Mouse (Mus musculus) cerebellum, adult 9-10 months (tissue): ENCODE results near the gene Vgll4.
A peak's percentile ranks its signal among the peaks of the same experiment; 100 is the strongest.
"Not testable (repeated sequence)": the region's sequence is repeated elsewhere in the genome, so short reads cannot be mapped to it uniquely, and the experiment has no call there.

Source experiments
- DNase-seq: peaks from one replicate; pipeline ENCODE4 v3.0.0; 2022

Gene Vgll4

DNA sequence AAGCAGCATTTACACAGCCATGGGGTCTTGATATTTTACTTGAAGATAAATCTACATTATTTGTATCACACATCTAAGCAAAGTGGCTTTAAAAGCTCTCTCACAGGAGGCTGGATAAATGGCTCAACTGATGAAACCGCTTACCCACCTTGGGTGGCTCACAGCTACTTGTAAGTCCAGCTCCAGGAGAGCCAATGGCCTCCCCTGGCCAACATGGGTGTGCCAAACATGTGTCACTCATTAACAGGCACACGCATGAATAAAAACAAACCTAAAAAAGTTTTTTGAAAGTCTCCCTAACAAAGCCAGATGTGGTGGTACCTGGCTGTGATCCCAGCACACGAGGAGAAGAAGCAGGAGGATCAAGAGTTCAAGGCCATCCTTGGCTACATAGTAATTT is 34.4 kb downstream of the Vgll4 start:
- DNase-seq: no peak

DNA sequence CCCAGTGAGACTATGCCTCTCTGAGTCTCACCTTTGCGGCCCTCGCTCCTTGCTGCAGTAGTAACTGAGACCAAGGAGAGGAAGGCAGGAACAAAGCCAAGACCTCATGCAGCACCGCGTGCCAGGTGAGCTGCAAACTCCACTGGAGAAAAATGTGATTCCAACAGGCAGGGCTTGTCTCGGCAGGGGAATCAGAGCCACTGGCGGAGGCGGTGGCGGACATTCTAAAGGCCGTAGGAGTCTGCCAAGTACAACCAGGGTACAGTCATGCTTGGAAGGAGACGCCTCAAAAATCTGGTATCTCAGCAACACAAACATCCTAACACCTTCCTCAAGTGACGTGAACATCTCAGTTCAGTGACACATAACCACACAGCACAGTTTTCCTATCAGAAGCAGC is 35.7 kb downstream of the Vgll4 start:
- peak; percentile 39 for DNase-seq

DNA sequence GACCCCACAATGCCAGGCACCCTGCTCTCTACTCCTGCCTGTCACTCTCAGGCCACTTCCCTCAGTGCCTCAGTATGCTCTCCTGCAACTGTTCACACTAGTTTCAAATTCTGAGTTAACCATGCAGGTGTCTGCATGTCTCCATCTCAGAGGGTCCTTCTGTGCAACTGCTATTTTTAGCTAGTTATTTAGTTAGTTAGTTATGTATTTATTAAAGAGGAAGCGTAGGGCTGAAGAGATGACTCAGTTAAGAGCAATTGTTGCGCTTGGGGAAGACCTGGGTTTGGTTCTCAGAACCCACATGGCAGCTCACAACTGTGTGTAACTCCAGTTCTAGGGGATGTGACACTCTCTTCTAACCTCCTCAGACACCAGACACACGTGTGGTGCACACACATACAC is 36.8 kb downstream of the Vgll4 start:
- no peak for DNase-seq

DNA sequence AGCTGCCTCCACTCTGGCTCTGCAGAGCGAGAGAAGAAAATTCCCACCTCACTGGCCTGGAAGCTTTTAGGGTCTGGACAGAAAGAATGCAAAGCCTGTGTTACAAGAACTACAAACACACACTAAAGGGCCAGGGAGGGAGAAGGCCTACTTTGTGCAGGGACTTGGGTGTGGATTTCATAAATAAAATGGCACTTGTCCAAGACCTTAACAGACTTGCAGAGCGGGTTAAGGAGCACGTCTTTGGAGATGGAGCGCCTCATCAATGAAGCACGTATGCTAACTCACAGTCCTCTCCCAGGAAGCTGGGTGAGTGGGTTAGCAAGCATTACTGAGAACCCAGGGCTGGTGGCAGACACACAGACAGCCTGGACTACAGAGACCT is 37.7 kb downstream of the Vgll4 start:
- no peak for DNase-seq

DNA sequence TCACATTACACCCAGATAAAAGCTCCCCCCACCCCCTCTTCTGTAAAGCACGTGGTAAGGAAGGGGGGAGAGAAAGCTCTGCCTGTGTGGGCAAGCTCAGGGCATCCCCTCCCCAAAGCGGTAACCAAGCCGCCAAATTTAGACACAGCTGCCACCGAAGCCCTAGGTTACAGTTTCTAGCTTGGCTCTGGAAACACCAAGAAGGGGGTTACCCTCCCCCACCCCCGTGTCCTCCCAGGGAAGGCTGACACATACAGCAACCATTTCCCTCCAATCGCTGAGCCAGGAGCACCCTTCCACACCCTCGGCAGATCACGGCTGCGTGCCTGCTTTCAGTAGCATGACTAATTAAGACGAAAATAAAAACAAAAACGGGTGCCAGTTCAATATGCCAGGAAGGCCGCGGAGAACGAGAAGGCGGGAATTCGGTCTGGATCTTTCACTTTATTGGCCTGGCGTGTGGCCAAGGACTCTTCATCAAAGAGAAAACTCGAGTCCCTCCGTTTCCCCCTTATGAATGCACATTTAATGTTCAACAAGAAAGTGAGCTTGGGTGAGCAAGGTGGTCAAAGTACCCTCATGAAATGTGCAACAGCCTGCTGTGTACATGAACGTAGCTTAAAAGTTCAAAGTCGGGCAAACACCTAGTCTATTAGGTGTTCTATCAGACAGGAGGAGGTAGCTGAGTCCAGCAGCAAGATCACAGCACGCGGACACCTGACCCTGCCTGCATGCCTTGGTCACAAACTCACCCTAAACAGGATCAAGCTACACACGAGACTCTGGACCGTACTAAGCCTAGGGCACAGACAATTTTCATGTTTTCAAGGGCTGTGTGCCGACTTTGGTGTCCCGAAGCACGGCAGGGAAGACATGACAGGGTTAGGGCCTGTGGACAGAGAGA is 38.3 kb downstream of the Vgll4 start:
- peak; percentile 69 for DNase-seq

DNA sequence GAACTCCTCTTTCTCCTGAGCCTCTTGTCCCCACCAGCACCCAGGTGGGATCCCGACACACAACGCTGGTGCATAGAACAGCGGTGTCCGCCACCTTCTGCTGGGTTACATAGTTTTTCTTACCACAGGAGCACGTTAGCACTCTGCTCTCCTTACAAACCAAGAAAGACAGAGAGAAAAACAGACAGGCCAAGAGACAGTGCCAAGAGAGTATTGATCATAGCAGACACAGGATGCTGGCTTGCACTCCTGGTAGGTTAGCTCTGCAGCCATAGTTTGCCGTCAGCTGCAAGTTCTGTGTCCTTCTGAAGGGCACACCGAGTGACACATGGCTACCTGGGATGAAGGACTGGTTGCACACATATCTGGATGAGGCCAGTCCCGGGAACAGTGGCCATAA is 39.1 kb downstream of the Vgll4 start:
- DNase-seq: no peak

DNA sequence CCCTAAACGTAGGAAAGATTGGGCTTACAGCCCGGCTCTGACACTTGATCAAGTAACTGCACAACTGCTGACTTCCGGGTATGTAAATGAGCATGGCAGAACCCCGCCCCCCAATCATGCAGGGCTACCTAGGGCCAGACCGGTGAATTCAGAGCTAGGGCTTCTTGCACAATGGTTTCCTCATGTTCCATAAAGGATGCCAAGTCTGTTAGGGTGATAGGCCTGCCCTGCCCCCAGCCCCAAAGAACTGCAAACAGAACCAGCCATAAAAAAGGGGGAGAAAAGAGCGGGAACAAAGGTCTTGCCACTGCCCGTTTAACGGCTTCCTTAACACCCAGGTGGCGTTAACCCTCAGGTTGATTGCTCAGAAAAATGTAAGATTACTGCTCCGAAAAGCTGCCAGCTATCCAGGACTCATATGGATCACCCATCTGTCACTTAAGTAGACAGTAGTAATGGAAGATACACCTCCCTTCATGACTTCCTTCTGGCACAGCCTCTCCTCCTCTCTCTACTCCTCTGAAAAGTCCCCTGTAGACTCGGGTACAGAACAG is 39.7 kb downstream of the Vgll4 start:
- DNase-seq: peak; percentile 71

DNA sequence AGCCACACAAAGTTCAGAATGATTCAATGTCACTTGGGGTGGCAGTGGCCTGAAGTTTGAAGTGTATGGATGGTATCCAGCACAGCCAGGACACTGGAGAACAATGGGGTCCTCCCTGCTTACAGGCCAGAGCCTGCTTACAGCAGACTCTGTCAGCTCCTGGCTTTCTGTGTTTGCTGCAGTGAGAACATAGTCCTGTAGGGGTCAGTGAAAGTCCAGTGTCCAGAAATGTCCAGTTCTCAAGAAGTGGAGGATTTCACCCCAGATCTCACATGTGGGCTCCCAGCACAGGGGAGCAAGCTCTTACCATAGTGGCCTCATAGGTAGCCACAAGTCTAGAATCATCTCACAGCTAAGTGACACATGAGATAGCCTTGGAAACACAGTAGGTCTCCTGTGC is 40.4 kb downstream of the Vgll4 start:
- DNase-seq: peak; percentile 76

DNA sequence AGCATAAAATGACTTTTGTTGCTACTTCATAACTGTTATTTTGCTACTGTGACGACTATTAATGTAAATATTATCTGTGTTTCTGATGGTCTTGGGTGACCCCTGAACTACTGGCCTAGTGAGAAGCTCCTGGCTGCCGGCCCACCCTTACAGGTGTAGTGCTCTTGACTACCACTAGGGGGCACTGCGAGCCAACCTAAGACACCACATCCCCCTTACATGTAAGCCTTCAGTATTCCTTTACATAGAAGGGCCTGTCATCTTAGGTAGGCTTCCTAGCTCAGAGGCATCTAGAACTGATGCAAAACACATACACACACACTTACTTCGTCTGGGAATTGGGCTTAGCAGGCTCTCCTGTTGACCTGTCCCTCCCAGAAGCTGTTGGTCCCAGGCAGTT is 41.3 kb downstream of the Vgll4 start:
- DNase-seq: peak; percentile 92

DNA sequence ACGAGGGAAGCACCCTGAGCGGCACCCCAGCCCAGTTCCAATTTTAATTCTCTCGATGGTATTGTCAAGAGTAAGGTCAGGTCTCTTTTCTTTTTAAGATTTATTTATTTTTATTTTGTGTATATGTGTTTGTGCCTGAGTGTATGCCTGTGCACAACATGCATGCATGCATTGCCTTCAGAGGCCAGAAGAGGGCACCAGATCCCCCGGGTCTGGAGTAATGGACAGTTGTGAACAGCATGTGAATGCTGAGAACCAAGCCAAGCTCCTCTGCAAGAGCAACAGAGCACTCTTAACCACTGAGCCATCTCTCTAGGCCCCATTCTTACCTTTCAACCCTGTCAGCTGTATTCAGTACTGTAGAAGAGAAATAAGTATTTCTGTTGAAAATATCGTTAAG is 42.4 kb downstream of the Vgll4 start:
- no peak for DNase-seq

DNA sequence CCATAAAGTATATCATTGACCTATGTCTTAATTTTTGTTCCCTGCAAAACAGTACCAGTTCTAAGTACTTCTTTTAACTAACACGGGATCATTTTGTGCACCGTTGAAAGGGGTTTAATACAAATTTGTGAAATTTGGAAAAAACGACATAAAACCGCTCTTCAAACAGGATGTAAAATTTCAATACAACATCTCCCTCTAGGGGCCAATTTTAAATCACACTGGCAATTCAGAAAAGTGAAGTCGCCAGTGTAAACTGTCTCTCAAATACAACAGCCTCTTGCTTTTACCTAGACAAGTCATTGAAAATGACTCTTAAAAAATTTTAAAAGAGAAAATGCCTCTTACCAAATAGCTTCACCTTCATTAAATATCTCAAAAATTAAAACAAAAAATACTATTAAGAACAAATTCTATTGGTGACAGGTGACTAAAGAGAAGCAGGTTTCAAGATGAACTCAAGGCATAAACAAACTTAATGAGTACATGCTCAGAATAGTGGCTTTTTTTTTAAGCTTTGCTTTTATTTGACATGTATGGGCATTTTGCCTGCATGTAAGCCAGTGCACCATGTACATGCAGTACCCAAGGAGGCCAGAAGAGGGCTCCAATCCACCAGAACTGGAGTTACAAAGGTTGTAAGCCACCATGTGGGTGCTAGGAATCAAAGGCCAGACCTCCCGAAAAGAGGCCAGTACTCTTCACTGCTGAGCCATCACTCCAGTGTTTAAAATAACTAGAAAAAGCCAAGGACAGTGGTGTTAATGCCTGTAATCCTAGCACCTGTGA is 43.2 kb downstream of the Vgll4 start:
- DNase-seq: peak; percentile 69

DNA sequence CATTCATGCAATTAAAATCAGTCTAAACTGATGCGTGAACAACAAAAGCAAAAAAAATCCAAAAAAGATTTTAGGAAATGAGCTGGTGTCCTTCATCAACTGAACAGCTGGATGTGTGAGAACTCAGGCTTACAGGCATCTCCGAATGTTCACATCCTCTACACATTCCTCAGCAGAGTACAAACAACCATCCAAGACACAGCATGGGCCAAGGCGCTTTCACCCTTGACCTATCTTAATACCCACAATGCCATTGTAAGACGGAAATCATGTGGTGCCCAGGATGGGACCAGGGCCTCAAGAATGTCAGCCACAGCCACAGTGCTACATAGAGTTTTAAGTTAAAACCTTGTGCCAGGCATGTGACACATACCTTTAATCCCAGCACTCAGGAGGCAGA is 44.6 kb downstream of the Vgll4 start:
- no peak for DNase-seq

DNA sequence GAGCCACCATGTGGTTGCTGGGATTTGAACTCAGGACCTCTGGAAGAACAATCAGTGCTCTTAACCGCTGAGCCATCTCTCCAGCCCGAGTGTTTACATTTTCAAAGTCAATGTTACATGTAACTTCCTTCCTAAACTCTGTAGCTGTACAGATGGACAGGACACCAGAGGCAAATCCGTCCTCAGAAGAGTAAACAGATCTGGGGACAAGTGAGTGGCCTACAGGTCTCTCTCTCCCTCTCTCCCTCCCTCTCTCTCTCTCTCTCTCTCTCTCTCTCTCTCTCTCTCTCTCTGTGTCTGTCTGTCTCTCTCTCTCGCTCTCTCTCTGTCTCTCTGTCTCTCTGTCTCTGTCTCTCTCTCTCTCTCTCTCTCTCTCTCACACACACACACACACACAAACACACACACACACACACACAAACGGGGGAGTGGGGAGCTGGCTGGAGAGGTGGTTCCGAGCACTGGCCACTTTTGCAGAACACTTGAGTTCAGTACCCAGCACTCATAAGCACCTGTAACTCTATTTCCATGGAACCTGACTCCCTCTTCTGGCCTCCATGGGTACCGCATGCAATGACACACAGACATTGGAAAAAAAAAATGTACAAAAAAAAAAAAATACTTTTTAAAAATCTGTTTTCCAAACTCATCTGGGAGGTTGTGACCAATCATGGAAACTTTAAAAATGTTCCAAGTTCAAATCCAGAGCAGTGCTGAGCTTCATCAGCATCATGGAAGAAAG is 47.3 kb downstream of the Vgll4 start:
- DNase-seq: not testable (repeated sequence)

DNA sequence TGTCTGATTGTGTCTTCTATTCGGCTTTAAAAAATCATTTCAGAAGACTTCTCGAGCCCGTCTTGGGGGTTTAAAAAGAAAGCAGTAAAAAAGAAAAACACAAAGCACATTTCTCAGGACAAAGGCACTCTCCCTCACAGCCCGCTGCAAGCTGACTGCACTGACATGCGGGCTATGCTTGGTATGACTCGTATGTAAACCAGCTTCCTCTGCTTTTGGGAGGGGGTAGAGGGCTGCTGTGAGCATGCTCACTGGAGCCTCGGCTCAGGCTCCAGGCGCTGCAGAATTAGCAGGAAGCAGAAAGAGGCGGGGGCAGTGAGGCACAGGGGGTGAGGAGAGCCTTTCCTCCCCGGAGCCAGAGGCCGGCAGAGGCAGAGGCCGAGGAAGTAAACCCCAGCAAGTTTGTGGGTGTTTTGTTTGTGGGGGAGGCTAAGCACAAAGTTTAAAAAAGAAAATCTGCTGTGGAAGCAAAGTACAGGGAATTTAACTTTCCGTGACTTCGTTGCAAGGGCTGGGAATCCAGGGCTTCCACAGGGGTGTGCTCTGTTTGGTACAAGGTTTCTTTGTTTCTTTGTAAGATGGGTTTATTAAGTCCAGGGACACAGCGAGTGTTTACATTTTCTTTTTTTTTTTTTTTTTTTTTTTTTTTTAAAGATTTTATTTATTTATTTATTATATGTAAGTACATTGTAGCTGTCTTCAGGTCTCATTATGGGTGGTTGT is 48.0 kb downstream of the Vgll4 start:
- DNase-seq: no peak

DNA sequence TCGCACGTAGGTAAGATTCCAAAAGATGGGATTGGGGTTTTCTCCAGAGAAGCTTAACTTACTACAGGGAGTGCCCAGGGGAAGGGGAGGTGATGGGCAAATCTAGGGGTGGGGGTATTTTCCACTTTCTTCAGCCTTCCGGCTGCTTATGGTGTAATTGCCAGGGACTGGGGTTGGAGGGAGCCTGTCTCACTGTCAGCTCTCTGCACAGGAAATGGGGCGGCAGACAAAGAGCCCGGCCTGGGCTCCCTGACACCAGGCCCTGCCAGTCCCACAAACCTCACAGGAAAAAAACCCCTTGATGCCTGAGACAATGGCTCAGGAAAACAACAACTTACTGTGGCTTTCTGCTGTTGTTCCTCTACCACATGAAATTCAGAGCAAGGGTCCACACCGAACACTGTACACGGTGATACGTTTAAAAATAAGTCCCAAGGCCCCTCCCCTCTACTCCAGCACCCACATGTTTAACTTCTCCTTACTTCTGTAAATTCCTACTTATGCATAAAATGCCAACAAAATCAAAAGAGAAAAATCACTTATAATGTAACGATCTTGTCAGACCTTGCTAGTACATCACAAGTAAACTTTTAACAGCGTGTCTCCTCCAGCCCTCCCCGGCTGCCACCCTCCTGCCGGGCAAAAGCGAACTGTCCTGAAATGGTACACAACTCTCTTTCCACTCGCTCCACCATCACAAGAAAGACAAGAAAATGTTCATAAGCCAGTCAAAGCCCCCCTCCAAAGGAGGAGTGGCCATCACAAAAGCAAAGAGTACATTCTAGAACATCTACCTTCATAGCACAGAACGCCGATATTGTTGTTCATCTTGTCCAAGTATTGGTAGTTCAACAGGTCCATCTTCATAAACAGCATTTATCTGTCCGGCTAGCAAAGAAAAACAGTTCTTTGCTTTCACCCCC is 49.0 kb downstream of the Vgll4 start:
- DNase-seq: no peak

DNA sequence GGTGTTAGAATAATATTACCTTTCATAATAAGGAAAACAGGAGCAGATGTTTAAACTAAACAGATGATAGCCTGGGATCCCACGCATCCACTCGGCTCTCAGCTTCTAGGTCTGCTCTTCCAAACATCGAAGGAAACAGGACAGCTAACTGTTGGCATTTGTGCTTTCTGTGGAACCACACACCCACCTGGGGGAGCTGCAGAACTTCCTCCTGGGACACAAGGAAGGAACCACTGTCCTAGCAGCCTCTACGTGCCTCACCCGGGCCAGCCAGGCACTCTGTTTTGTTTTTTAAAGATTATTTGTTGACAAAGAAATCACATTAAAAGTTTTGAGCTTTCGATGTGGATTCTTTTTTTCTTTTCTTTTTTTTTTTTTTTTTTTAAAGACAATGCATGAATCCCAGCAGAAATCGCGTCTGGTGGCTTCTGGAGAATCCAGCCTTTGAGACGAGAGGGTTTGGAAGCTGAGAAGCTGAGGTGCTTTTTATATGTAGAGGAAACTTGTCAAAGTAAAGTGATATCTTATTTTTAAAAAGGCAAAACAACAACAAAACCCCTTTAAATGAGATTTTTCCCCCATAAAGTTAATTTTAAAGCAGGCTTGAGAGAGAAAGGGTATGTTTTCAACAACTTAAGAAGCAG is 50.0 kb downstream of the Vgll4 start:
- DNase-seq: no peak

DNA sequence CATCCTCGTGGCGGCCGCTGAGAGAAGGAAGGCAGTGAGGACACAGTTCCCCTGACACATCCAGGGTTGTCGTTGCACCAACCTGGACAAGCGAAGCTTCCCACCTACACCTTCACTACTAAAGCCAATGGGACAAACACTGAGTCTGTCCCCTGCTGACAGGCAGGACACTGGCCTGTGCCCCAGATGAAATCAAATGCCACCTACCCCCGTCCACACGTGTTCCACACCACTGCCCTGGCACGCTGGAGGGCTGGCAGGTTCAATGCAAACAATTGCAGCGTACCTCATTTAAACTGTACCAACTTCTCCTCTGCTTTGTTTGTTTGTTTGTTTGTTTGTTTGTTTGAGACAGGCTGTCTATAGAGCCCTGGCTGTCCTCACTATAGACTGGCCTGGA is 50.8 kb downstream of the Vgll4 start:
- no peak for DNase-seq

DNA sequence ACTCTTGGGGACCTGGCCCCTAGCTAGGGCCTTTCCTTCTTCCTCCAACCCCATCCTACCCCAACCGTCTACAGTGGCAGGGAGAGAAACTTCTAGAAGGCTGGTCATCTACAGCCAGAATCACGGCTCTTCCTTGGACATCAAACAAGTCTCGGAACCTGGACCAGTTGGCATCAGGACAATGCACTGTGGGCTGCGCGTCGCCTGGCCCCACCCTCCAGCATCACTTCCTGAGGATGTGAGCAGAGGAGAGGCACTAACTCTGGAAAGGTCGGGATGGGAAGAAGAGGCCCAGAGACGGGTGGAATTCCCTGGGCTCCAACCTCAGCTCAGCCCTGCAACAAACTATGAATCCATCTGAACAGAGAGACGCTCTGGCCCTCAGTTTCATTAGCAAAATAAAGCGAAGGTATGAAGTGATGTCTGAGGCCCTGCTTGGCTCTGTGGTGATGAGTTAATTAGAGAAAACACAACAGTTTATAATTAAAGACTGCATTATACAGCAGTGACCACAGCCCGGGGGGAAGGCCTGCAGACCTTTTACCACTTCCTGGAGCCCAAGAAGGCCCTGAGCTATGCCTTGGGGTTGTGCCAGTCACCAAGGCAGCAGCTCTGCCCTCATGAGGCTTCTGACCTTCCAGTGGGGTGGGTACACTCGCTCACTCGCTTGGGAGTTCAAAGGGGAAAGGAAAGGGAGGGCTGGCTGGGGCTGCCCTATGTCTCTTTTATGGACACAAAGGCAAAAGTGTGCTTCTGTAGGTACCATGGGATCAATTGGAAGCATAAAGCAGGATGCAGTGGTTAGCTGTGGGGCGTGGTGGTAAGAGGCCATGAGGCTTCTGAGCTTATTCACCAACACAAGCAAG is 51.8 kb downstream of the Vgll4 start:
- DNase-seq: no peak

DNA sequence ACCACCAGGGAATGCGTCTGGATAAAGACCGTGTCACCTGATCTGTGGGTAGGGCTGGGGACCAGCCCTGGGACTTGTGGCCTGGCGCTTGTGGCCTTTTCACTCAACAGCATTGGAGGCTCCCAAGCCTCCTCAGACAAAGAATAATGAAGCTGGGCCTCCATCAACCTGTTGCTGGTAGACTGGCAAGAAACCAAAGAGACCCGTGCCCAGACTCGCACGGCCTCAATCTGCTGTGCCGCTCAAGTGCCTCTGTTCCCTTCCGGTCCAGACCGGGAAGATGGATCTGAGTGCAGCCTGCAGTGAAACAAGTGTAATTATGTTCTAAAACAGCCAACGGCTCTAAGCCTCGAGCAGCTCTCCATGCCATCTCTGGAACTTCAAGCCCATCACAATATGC is 52.7 kb downstream of the Vgll4 start:
- DNase-seq: no peak

DNA sequence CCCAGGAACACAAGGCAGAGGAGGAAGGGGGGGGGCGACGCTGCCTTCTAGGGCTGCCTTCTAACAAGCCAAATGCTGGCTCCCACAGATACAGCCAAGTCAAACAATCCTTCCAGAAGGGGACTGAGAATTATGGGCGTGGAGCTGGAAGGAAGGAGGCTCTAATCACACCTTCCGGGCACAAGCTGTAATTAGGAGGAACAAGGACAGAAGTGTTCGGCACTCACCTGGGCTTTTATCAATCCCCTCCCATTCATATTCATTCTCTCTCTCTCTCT is 53.1 kb downstream of the Vgll4 start:
- no peak for DNase-seq
